Mouse (Mus musculus): Measurements from ENCODE around the gene Prkca. TPM values are rescaled to one million over a fixed set of nuclear protein-coding genes. Genes with fewer than 3 reads are reported as not detected.

The Prkca gene
- total and polyA plus RNA-seq, 3 experiments = 15.3 to 30.9 (median 19.9) TPM

DNA sequence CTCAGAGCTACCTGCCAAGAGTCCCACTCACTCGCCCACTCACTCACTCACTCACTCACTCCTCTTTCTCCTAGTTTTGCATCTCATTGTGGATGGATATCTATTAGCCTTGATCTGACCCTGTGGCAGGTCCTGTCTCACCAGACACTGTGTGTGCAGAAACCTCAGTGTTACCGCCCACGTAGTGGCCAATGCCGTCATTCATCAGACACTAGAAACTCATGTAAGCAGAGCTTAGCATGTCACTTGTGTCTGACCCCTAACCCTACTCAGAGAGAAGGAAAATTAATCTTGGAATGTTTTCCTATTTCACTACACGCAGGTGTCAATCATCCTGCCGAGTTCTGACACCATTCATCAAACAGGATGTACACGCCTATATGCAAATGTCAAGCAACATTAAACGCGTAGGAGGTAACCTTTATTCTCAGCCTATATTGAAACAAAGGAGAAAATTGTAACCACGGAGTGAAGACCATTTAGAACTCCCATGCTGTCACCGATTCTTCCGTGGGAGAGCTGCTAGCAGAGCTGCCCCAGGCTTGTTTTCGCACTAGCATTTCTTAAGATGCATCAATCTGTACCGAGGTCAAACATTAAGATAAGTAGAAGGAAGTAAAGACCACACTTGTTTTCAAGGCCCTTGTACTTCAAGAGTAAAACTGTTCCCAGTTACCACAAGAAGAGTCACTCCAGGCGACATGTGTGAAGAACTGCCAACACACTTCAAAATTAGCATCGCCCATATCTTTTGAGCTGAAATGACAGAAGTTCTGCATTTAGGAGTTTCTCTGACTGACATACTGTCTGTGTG is 70.9 kb downstream of the Prkca start:
- TF ChIP-seq ZNF384 (IDR thresholded peaks at IDR 0.05; ENCODE audit: low read depth, low read length) = no peak
- no peak for TF ChIP-seq CTCF (IDR thresholded peaks at IDR 0.05 in 2 of 3, conservative IDR thresholded peaks at IDR 0.05 in 1 of 3; ENCODE audit: control insufficient read depth in 1 of 3, insufficient read depth in 1 of 3, low read depth in 2 of 3, low read length in 3 of 3, poor library complexity in 1 of 3, severe bottlenecking in 1 of 3)
- TF ChIP-seq POLR2AphosphoS2 (IDR thresholded peaks at IDR 0.05; ENCODE audit: low read length) = no peak
- no peak for TF ChIP-seq E2F4 (IDR thresholded peaks at IDR 0.05; ENCODE audit: borderline replicate concordance, low read depth, low read length)
- no peak for TF ChIP-seq MYB (IDR thresholded peaks at IDR 0.05; ENCODE audit: low read depth, low read length)
- H3K27me3 ChIP-seq (ENCODE audit: control insufficient read depth in 1 of 2, insufficient read depth in 2 of 2, low read length in 2 of 2) = no peaks in the 10 kb centered on the region
- H3K79me2 ChIP-seq (ENCODE audit: control insufficient read depth, insufficient read depth, low read length, poor library complexity) = no peaks in the 10 kb centered on the region
- H3K36me3 ChIP-seq (ENCODE audit: control insufficient read depth in 1 of 2, insufficient read depth in 2 of 2, low read length in 2 of 2) = peaks cover 0 to 4% of the 10 kb centered on the region in 2 experiments; a peak in 2 of 4 replicates
- no peak for DNase-seq (ENCODE audit: low read depth, low spot score)
- H3K9me3 ChIP-seq (replicated peaks; ENCODE audit: insufficient read depth, low read length) = no peaks in the 10 kb centered on the region
- no peak overlapping the region for H3K27ac ChIP-seq (ENCODE audit: control insufficient read depth, low read depth, low read length)
- no peak overlapping the region for H3K4me3 ChIP-seq (ENCODE audit: control insufficient read depth in 1 of 2, insufficient read depth in 1 of 2, low read depth in 2 of 2, low read length in 2 of 2)
- no peak overlapping the region for H3K9ac ChIP-seq (ENCODE audit: control insufficient read depth, low read depth, low read length, poor library complexity, severe bottlenecking)
- H3K4me1 ChIP-seq (ENCODE audit: control insufficient read depth in 1 of 2, insufficient read depth in 2 of 2, low read length in 2 of 2) = no peaks in the 10 kb centered on the region; a peak in 1 of 4 replicates

DNA sequence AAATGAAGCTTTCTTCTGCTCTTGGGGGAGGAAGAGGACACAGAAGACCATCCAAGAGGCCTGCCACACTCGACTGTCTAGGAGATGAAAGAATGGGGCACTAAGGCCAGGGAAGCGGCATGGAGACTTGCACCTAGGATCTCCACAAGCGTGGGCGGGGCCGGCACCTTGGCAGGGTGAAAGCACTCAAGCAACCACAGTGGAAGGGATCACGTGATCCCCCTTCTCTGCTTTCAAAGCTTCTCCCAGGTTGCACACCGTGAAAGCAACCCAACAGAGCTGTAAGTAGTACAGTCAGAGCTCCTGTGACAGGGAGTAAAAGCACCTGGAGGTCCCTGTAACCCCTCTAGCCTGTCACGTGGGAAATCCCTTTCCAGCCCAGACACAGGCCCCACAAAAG is 72.4 kb downstream of the Prkca start:
- Histone ChIP-seq H3K9me3 (replicated peaks; ENCODE audit: insufficient read depth, low read length) (no peaks in the 10 kb centered on the region), H3K9ac (ENCODE audit: control insufficient read depth, low read depth, low read length, poor library complexity, severe bottlenecking) (no peak overlapping the region), H3K27ac (ENCODE audit: control insufficient read depth, low read depth, low read length) (no peak overlapping the region), H3K36me3 (ENCODE audit: control insufficient read depth in 1 of 2, insufficient read depth in 2 of 2, low read length in 2 of 2) (peaks cover 0 to 5% of the 10 kb centered on the region in 2 experiments; a peak in 2 of 4 replicates), H3K79me2 (ENCODE audit: control insufficient read depth, insufficient read depth, low read length, poor library complexity) (no peaks in the 10 kb centered on the region), H3K4me3 (ENCODE audit: control insufficient read depth in 1 of 2, insufficient read depth in 1 of 2, low read depth in 2 of 2, low read length in 2 of 2) (no peak overlapping the region), H3K27me3 (ENCODE audit: control insufficient read depth in 1 of 2, insufficient read depth in 2 of 2, low read length in 2 of 2) (no peaks in the 10 kb centered on the region), H3K4me1 (ENCODE audit: control insufficient read depth in 1 of 2, insufficient read depth in 2 of 2, low read length in 2 of 2) (no peaks in the 10 kb centered on the region; a peak in 1 of 4 replicates)
- TF ChIP-seq ZMIZ1 (IDR thresholded peaks at IDR 0.05; ENCODE audit: low read depth, low read length) (no peak), BHLHE40 (IDR thresholded peaks at IDR 0.05; ENCODE audit: borderline replicate concordance, low read depth, low read length) (no peak), POLR2AphosphoS5 (IDR thresholded peaks at IDR 0.05; ENCODE audit: borderline replicate concordance, low read depth, low read length) (no peak), TBP (IDR thresholded peaks at IDR 0.05; ENCODE audit: low read depth, low read length) (no peak), CTCF (IDR thresholded peaks at IDR 0.05 in 2 of 3, conservative IDR thresholded peaks at IDR 0.05 in 1 of 3; ENCODE audit: control insufficient read depth in 1 of 3, insufficient read depth in 1 of 3, low read depth in 2 of 3, low read length in 3 of 3, poor library complexity in 1 of 3, severe bottlenecking in 1 of 3) (no peak), MYC (IDR thresholded peaks at IDR 0.05; ENCODE audit: low read depth, low read length) (no peak), NRF1 (IDR thresholded peaks at IDR 0.05; ENCODE audit: insufficient read depth, low read depth, low read length, poor library complexity, severe bottlenecking) (no peak), ZC3H11A (IDR thresholded peaks at IDR 0.05; ENCODE audit: low read depth, low read length) (no peak), CHD2 (IDR thresholded peaks at IDR 0.05; ENCODE audit: low read length) (no peak)
- DNase-seq (ENCODE audit: low read depth, low spot score) = no peak

Data from MEL (cell line).